Mouse (Mus musculus) heart, adult 11 months (tissue): ENCODE data around the gene Oas1h.

Experiments used
- DNase-seq: peaks from one replicate; pipeline ENCODE4 v3.0.0; 2022

Oas1h gene

DNA sequence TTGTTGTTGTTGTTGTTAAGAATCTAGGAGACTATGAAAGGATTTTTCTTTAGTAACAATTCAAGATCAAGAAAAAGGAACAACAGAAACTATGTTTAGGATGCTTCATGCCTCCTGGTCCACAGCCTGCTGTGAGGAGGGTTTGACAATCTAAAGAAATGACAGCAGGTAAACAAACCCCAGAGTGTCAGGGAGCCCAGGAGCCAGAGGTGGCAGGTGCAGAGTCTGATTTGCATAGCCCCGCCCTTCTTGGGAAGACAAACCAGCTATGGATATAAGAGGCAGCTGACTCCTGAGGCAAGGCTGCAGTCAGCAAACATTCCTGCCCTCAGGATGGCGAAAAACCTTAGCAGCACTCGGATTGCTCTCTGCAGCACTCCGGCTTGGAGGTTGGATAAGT, at the start of gene Oas1h:
Gene Oas1h (plus strand): TSS at position 301 of the 400 bp plus-strand sequence.
- DNase-seq, result peak; percentile 46

DNA sequence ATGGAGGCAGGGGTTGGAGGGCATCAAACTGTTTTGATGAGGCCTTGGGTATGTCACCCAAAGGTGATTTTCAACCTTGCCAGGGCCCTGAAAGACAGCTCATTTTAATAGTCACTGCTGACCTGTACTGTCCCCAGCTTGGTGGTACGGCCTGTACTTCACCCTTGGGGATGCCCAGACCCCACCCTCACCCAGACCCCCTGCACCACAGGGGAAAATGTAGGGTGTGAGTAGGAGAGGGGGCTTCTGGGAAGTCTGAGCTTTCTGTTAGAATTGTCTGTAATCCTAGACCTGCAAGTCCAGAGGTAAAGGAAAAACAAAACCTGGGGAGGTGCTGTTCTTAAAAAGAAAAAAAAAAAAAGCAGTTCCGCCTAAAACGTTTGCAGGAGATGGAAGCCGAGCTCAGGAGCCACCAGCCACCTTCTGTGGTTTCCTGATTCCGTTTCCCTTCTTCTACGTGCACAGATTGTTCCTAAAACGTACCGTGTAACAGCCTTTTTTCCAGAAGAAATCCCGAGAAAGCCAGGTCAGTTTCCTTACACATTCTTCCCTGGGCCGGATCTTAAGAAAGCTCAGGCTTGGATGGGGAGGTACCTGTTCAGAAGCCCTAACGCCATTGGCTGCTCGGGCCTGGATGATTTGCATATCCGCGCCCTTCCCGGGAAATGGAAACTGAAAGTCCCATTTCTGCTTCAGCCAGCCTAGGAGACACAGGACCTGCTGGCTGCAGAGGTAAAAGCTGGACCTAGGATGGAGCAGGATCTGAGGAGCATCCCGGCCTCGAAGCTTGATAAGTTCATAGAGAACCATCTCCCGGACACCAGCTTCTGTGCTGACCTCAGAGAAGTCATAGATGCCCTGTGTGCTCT, 49.0 kb upstream of the Oas1h start, which contains the start of gene Oas1c:
Gene Oas1c (minus strand): TSS at position 564 of the 869 bp plus-strand sequence.
- DNase-seq, result peak; percentile 99

DNA sequence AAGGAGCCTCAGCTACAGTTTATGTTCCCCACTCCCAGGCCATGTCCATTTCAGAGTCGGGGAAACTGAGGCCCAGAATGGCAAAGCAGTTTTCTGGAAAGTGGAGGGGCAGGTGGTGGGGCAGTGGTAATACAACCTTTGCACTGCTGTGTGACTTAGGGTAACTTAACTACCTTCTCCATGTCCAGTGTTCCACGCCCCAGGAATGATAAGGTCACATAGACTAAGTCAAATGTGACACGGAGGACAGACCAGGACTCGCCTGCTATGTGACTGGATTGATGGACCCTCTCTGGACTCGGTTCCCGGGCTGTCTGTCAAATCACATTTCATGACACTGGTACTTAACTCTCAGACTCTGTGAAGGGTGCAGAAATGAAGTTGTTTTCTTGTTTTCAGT, 48.2 kb upstream of the Oas1h start:
- DNase-seq, result no peak

DNA sequence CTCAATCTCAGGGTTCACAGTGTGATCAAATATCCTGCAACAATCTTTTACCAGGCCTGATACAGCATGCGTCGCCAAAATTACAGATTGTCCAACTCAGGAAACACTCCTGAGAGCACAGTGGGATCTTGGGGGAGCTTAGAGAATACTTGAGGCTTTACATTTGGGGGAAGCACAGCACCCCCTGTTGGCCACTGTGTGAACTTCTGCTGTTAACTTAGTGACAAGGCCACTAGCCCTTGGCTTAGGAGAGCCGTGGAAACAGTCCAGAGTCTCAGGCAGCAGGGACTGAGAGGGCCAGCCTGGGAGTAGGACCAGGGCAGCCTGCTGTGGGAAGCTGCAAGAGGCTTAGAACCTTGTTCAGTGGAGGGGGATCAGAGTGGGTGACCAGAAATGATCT, 45.3 kb upstream of the Oas1h start:
- DNase-seq, result no peak

DNA sequence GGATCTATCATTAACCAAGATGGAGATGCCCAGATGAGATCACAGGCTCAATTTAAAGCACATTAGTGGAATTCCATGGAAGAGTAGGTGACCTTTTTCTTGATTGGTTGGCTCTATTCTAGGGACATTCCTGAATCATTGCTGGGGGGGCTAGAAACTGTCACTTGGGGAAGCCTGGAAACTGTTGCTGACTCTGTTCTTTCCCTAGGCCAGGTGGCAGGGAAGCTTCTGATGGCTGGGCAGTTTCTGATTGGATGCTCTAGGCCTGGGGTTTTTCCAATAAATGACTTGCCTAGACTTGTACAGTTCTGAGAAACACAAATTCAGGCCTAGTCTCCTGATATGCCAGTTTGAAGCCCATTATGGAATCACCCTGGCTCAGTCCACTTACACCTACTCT, 42.2 kb upstream of the Oas1h start:
- no peak for DNase-seq

DNA sequence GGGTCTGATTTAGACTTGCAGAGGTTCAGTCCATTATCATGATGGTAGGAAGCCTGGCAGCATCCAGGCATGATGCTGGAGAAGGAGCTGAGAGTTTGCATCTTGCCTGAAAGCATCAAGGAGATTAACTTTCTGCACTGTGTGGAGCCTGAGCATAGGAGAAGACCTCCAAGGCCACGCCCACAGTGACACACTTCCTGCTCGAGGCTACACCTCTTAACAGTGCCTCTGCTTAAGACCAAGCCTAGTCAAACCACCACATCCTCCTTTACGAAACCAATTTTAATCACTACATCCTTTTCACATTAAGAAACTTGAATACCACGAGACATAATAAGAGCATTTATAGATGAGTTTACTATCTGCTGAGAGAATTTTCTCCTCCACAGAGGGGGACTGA, 30.2 kb upstream of the Oas1h start:
- DNase-seq, result no peak

DNA sequence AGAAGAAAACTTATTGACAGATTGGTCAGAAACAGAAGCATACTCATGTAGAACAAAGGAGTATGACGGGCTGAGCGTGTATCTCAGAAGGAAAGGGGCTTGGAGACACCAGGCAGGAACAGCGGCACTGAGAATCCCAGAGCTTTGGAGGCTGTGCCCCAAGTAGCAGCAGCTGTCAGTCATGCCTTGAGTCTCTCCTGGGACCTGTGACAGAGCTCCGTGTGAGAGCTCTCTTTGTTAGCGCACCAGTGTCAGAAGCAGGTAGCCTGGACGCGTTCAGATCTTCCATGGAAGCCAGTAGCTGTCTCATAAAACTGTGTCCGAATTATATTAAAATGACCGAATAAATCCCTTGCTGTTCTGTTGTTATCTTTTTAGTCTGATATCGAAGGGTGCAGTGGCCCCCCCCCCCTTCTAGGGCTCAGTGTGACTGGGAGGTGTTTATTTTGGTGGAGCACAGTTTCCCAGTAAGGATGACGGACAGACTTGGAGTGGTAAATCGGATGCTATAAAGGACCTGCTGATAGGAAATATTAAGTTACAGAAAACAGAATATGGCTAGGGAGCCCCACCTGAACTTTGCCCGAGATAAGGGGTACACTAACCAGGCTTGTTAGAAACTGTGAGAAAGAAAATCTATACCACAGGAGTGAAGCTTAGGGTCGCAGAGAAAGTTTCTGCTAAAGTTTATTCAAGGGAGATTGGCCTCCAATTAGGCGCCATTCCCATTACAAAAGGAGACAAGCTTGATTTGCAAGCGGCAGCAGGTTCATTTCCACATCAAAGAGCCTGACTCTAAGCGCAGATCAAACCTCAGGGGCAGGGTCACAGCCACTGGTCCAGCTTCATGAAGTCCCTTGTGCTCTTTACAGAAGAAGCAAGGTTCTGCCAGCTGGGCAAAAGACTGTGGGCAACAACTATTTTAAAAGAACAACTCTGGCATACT, 27.6 kb upstream of the Oas1h start:
- no peak for DNase-seq

DNA sequence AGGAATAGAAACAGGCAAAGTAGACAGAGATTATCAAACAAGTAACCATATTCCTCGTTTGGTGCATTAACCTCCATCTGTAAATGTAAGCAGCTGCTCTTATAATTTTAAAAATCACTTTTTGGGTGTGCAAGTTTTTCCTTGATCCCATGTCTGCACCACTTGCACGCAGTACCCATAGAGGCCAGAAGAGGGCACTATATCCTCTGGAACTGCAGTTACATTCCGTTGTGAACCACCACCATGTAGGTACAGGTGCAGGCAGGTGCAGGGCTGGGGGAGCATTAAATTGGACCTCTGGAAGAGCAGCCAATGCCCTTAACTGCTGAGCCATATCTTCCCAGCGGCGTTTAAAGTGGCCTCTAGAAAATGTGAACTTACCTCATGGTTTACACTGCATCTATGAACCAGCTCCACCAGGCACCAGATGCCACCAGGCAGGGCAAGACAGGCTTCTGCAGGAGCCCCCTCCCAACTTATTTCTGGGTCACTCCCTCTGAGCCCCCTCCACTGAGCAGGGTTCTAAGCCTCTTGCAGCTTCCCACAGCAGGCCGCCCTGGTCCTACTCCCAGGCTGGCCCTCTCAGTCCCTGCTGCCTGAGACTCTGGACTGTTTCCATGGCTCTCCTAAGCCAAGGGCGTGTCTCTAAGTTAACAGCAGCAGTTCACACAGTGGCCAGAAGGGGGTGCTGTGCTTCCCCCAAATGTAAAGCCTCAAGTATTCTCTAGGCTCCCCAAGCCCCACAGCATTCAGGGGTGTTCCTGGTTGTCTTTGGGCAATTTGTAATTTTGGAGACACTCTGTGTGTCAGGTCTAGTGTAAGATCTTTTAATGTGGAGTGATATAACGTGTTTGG, 24.3 kb upstream of the Oas1h start:
- peak; percentile 80 for DNase-seq

DNA sequence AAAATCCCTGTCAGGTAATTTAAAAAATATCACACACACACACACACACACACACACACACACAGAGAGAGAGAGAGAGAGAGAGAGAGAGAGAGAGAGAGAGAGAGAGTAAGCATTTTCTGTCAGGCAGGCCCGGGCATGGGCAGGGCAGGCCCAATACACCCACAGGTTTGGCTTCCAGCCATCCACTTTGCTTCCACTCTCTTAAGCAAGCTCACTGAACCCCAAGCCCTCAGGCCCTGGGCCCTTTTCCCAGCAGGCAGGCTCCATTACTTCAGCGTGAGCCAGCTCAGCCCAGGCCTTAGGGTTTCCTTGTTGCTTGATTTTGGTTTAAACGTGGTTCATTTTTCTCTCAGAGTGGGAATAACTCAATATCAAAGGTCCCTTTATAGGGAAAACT, 16.5 kb upstream of the Oas1h start:
- peak; percentile 76 for DNase-seq

DNA sequence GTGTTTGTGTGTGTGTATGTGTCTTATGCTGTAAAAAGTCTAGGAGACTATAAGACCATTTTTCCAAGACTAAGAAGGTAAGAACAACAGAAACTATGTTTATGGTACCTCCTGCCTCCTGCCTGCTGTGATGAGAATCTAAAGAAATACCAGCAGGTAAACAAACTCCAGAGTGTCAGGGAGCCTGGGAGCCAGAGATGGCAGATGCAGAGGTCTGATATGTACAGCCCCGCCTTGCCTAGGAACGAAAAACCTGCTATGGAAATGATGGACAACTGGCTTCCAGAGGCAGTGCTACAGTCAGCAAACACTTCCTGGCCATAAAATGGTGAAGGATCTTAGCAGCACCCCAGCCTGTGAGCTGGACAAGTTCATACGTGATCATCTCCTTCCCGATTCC, 14.2 kb upstream of the Oas1h start, which contains the start of gene Oas1f:
Gene Oas1f (plus strand): TSS at position 301 of the 400 bp plus-strand sequence.
- no peak for DNase-seq

DNA sequence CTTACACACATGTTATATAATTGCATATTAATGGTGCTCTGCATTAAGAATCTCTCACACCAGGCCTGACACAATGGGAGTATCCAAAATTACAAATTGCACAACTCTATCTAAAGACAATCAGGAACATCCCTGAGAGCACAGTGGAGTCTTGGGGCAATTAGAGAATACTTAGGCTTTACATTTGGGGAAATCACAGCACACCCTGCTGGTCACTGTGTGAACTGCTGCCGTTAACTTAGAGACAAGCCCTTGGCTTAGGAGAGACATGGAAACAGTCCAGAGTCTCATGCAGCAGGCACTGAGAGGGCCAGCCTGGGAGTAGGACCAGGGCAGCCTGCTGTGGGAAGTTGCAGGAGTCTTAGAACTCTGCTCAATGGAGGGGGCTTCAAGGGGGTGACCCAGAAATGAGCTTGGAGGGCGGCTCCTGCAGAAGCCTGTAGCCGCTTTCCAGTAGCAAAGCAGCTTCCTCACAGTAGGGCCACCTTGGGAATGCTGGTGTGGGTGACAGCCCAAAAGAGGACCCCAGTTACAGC, 11.6 kb upstream of the Oas1h start:
- peak; percentile 85 for DNase-seq

DNA sequence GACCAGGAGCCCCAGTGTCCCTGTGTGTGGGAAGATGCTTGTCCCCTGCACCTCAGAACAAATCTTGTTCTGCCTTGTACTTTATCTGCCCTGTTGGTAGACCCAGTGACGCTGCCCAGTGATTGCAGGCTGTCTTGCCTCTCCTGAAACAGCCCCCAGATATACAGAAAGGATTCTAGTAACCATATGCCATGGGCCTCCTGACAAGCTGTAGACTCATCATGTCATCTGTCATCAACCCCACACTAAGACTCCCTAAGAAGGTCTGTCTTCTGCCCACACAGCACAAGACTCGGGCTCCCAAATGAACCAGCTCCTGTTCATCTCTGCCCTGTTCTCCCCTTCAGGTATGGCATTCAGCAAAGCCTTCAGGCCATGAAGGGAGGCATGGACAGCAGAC, 2.0 kb upstream of the Oas1h start:
- DNase-seq, result peak; percentile 77

DNA sequence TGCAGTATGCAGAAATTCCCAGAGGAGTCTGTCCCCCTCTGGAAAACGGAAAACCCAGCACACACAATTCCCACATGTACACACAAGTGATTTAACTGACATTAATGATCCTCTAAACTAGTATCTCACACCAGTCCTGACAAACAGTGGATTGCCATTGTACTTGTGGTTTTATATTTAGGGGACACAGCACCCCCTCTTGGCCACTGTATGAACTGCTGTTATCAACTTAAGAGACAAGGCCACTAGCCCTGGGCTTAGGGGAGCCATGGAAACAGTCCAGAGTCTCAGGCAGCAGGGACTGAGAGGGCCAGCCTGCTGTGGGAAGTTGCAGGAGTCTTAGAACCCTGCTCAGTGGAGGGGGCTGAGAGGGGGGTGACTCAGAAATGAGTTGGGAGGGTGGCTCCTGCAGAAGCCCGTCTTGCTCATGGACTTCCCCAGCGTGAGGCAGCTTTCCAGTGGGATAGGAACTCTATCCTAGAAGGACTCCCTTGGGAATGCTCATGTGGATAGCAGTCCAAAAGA, 4.2 kb downstream of the Oas1h start:
- peak; percentile 67 for DNase-seq

DNA sequence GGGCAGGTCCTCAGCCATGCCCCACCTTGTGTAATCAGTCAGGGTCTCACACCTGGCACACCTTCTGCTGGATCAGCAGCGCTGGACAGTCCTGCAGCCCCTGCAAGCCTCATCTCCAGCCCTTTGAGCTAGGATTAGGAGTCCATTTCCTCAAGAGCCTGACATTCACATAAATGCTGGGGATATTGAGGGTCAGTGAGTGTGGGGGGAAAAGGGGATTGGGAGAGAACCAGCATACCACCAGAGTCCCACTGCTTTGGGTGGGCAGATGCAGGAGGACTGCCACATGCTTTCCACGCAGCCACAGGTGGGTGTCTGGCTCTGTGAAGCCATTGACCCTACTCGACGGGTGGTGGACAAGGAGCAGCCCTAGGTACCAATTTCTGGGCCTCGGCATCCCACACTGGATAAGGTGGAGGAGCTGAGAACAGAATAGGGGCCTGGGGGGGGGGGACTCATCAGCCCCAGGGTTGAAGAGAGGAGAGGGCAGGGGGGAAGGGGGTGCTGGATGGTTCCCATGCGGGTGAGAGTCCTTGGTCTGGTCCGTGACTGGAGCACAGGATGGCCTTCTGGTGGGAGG, 8.3 kb downstream of the Oas1h start:
- peak; percentile 68 for DNase-seq

DNA sequence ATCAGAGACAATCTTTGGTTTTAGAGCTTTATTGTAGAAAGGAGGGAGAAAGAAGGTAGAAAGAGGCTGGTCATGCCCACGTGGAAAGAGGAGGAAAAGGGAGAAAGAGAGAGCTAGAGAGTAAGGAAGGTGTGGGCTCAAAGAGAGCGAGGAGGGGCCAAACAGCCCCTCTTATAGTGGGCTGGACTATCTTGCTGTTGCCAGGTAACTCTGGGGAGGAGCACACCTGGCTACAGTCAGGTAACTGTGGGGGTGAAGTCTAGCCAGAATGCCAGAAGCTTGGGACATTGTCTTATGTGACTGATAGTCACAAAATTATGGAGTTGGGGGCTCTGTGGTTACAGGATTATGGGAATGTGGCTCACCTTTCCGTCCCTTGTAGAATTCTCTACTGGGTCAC, 8.9 kb downstream of the Oas1h start:
- peak; percentile 63 for DNase-seq

DNA sequence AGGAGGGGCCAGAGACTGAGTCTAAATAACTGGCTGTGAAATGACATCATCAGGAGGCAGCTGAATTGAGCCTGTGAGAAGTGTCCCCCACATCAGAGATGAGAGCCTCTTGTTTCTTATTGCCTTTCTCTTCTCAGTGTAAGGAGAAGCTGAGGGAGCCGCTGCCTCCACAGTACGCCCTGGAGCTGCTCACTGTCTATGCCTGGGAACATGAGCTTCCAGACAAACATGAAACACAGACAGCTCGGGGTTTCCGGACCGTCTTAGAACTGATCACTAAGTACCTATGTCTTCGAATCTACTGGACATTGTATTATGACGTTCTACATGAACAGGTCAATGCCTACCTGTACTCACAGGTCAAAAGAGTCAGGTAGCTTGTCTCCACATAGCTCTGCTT, 9.6 kb downstream of the Oas1h start:
- DNase-seq, result peak; percentile 63

DNA sequence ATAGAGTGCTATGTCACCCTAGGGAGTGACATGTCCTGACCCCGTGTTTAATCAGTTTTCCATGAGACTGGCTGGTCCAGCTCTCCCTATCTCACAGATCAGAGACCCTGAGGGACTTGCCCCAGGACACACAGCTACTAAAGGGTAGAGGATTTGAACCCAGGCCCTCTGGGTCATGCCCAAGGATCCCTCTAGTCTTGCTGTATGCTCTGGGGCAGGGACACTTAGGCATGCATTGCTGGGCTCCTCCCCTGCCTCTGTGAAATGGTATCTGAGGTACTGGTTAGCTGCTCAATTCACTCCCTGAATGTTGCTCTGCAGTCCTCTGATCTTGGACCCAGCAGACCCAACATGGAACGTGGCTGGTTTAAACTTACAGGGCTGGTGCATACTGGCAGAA, 10.2 kb downstream of the Oas1h start:
- no peak for DNase-seq

DNA sequence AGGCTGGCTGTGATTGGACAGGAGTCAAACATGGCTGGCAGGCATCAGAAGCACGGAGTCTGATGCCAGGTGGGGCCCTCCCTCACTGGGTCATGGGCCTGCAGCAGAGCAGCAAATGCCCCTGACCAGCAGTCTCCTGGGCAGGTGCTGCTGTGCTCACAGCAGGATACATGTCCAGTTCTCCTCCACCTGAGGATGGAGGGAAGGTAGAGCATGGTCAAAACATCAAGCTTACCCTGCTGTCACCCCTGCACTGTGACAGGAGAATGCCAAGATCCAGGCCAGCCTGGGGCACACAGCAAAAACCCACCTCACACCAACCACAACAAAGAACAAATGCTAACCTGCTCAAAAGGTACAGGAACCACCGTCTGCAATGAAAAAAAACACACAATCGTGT, 15.6 kb downstream of the Oas1h start:
- DNase-seq, result peak; percentile 68

DNA sequence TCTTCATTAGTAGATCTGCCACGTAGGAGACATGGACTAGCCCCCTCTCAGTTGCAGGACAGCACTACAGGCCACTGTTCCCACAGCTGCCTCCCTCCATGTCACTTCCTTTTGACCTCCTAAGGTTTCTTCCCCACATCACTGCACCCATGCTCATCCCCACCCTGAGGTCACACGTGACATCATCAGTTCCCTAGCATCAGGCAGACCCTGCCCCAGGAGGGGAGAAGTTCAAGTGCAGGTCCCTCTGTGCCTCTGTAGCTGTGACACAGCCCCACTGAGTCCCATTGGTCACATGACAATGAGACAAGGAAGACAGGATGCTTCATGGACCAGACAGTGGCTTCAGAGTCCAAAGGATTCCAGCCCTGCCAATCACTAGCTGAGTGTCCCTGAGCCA, 16.2 kb downstream of the Oas1h start:
- peak; percentile 84 for DNase-seq

DNA sequence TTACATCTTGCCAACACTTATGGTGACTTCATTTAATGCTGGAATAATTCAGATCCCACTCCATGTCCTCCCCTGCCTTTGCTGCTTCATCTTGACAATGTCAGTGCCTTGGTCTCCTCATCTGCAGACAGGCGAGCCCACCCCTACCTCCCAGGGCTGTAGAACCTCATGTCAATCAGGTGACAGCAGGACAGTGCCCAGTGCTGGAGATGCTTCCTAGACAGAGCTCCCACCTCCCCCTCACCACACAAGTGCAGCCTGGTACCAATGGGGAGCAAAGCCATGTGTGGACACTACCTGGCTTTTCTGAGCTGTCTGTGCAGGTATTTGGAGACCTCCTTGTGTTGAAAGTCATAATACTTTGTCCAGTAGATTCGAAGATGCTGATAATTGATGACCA, 17.6 kb downstream of the Oas1h start:
- DNase-seq, result peak; percentile 83

DNA sequence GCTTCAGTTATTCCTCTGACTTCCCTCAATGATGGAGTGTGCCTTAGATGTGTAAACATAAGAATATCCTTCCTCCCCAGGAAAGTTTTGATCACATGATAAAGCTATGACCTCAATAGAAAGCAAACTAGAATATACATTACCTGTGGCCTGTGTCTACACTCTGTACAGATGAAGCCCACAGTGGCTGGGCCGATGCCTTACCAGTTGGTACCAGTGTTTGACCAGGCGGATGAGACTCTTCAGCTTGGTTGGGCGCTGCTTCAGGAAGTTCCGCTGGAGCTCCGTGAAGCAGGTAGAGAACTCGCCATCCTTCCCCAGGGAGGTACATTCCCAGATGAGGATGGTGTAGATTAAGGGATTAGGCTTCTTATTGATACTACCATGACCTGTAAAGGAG, 20.5 kb downstream of the Oas1h start:
- DNase-seq, result peak; percentile 75

DNA sequence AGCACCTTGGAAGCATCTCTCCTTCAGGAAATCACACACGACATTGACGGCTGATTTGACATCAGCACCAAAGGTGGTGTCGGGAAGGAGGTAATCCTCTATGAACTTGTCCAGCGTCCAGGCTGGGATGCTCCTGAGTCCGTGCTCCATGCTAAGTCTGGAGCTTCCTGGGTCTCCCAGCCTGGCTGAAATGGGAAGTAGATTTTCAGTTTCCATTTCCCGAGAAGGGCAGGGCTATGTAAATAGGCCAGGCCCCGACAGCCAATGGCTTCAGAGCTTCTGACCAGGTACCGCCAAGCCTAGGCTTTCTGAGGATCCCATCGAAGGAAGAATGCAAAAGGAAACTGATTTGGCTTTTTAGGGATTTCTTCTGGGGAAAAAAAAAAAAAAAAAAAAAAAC, 26.2 kb downstream of the Oas1h start, which contains the start of gene Oas1g:
Gene Oas1g (minus strand): TSS at position 201 of the 400 bp plus-strand sequence.
- peak; percentile 84 for DNase-seq
